In genomic region chr13:51643924-51644828, GRCm38 (mm10) we compare ENCODE assay signal across 8 mouse cellular contexts. TPM values are rescaled to one million over a fixed set of nuclear protein-coding genes. Genes with fewer than 3 reads are reported as not detected.
DNase-seq lines count a peak whose midpoint lies in the region; ATAC-seq and TF ChIP-seq lines count a peak whose summit lies in the region.

No protein-coding gene starts in this region.

- TF ChIP-seq RAD21 in MEL (IDR thresholded peaks at IDR 0.05; ENCODE audit: low read depth, low read length), result no peak

- TF ChIP-seq POLR2A in MEL (IDR thresholded peaks at IDR 0.05; ENCODE audit: control insufficient read depth in 1 of 2, insufficient read depth in 1 of 2, low read depth in 1 of 2, low read length in 2 of 2, poor library complexity in 1 of 2), result no peak

- no peak for TF ChIP-seq CTCF in MEL (IDR thresholded peaks at IDR 0.05 in 2 of 3, conservative IDR thresholded peaks at IDR 0.05 in 1 of 3; ENCODE audit: control insufficient read depth in 1 of 3, insufficient read depth in 1 of 3, low read depth in 2 of 3, low read length in 3 of 3, poor library complexity in 1 of 3, severe bottlenecking in 1 of 3)

- H3K27me3 ChIP-seq in kidney, embryonic 15.5 days, result no peaks in the 10 kb centered on the region
- H3K27me3 ChIP-seq in MEL (ENCODE audit: control insufficient read depth in 1 of 2, insufficient read depth in 2 of 2, low read length in 2 of 2), result no peaks in the 10 kb centered on the region
- no peaks in the 10 kb centered on the region for H3K27me3 ChIP-seq in forebrain, embryonic 16.5 days (replicated peaks; ENCODE audit: control insufficient read depth, insufficient read depth, low read length)
- H3K27me3 ChIP-seq in liver, embryonic 16.5 days (ENCODE audit: control insufficient read depth, insufficient read depth, low read depth, low read length), result no peaks in the 10 kb centered on the region

- no peaks in the 10 kb centered on the region for H3K36me3 ChIP-seq in kidney, embryonic 15.5 days
- peaks cover 4 to 20% of the 10 kb centered on the region in 2 experiments; a peak in 3 of 4 replicates for H3K36me3 ChIP-seq in MEL (ENCODE audit: control insufficient read depth in 1 of 2, insufficient read depth in 2 of 2, low read length in 2 of 2)
- no peaks in the 10 kb centered on the region for H3K36me3 ChIP-seq in forebrain, embryonic 16.5 days (ENCODE audit: control insufficient read depth, insufficient read depth)
- no peaks in the 10 kb centered on the region for H3K36me3 ChIP-seq in liver, embryonic 16.5 days (ENCODE audit: control insufficient read depth, insufficient read depth)

- TF ChIP-seq EP300 in MEL (IDR thresholded peaks at IDR 0.05; ENCODE audit: low read depth in 1 of 2, low read length in 2 of 2), result peak; percentile 62 to 67; a peak in 3 of 4 replicates

- H3K4me1 ChIP-seq in kidney, embryonic 15.5 days, result peaks cover 39% of the 10 kb centered on the region
- H3K4me1 ChIP-seq in MEL (ENCODE audit: control insufficient read depth in 1 of 2, insufficient read depth in 2 of 2, low read length in 2 of 2), result peaks cover 2 to 6% of the 10 kb centered on the region in 2 experiments
- peaks cover 13% of the 10 kb centered on the region for H3K4me1 ChIP-seq in forebrain, embryonic 16.5 days (replicated peaks; ENCODE audit: control insufficient read depth, insufficient read depth, low read length)
- H3K4me1 ChIP-seq in liver, embryonic 16.5 days (ENCODE audit: control insufficient read depth, low read depth, low read length), result peaks cover 18% of the 10 kb centered on the region

- no peak for DNase-seq in kidney, postnatal 4 days
- DNase-seq in MEL (ENCODE audit: low read depth, low spot score), result peak; percentile 72
- DNase-seq in layer of hippocampus, adult 18-20 months (ENCODE audit: low spot score in 2 of 2), result no peak
- no peak for DNase-seq in gastrocnemius, postnatal 10 days

- WGBS in kidney, embryonic 15.5 days, result 50% methylated on average over 20 of the region's 20 CpGs
- WGBS in forebrain, embryonic 16.5 days, result 41% methylated on average over 20 of the region's 20 CpGs
- WGBS in liver, embryonic 16.5 days (ENCODE audit: insufficient replicate concordance), result 26% methylated on average over 20 of the region's 20 CpGs

- H3K4me2 ChIP-seq in kidney, embryonic 15.5 days, result peak overlapping the region; percentile 67
- H3K4me2 ChIP-seq in forebrain, embryonic 16.5 days (ENCODE audit: low read length), result peak overlapping the region; percentile 57
- H3K4me2 ChIP-seq in liver, embryonic 16.5 days (ENCODE audit: low read depth, low read length), result peak overlapping the region; percentile 77

- H3K79me2 ChIP-seq in MEL (ENCODE audit: control insufficient read depth, insufficient read depth, low read length, poor library complexity), result peaks cover 38% of the 10 kb centered on the region

- ATAC-seq in kidney, embryonic 15.5 days (replicated peaks; ENCODE audit: low FRiP score), result peak; percentile 7; the same call in 1 of the 2 replicates
- no peak; the same call in 1 of the 2 replicates for ATAC-seq in forebrain, embryonic 16.5 days
- no peak for ATAC-seq in liver, embryonic 16.5 days (ENCODE audit: low read depth)
- no peak; the same call in 1 of the 2 replicates for ATAC-seq in frontal cortex, adult (ENCODE audit: low TSS enrichment)

- H3K4me3 ChIP-seq in kidney, embryonic 15.5 days (replicated peaks), result peak overlapping the region; percentile 90
- peak overlapping the region; percentile 69 to 72 for H3K4me3 ChIP-seq in MEL (ENCODE audit: control insufficient read depth in 1 of 2, insufficient read depth in 1 of 2, low read depth in 2 of 2, low read length in 2 of 2)
- peak overlapping the region; percentile 78 for H3K4me3 ChIP-seq in forebrain, embryonic 16.5 days (replicated peaks; ENCODE audit: low read length)
- H3K4me3 ChIP-seq in liver, embryonic 16.5 days (ENCODE audit: low read depth, low read length), result peak overlapping the region; percentile 98

- H3K9ac ChIP-seq in kidney, embryonic 15.5 days, result peak overlapping the region; percentile 37
- peak overlapping the region; percentile 79 for H3K9ac ChIP-seq in MEL (ENCODE audit: control insufficient read depth, low read depth, low read length, poor library complexity, severe bottlenecking)
- H3K9ac ChIP-seq in forebrain, embryonic 16.5 days (replicated peaks; ENCODE audit: low read depth, low read length), result peak overlapping the region; percentile 81
- H3K9ac ChIP-seq in liver, embryonic 16.5 days (ENCODE audit: low read depth, low read length), result peak overlapping the region; percentile 78

- no peaks in the 10 kb centered on the region for H3K9me3 ChIP-seq in kidney, embryonic 15.5 days (replicated peaks)
- no peaks in the 10 kb centered on the region for H3K9me3 ChIP-seq in MEL (replicated peaks; ENCODE audit: insufficient read depth, low read length)
- no peaks in the 10 kb centered on the region for H3K9me3 ChIP-seq in forebrain, embryonic 16.5 days (ENCODE audit: control insufficient read depth, low read length)
- H3K9me3 ChIP-seq in liver, embryonic 16.5 days (replicated peaks; ENCODE audit: control insufficient read depth, low read length), result no peaks in the 10 kb centered on the region

- H3K27ac ChIP-seq in kidney, embryonic 15.5 days, result peak overlapping the region; percentile 85
- peak overlapping the region; percentile 86 for H3K27ac ChIP-seq in MEL (ENCODE audit: control insufficient read depth, low read depth, low read length)
- peak overlapping the region; percentile 52; the same call in 1 of the 2 replicates for H3K27ac ChIP-seq in forebrain, embryonic 16.5 days (ENCODE audit: low read length)
- peak overlapping the region; percentile 84 for H3K27ac ChIP-seq in liver, embryonic 16.5 days (ENCODE audit: low read length)

TF ChIP-seq in MEL, 35 proteins besides CTCF, POLR2A, EP300 and RAD21 (continues in another document):
- TF ChIP-seq MAFK (IDR thresholded peaks at IDR 0.05; ENCODE audit: borderline replicate concordance, low read depth, low read length), result no peak
- TF ChIP-seq CHD2 (IDR thresholded peaks at IDR 0.05; ENCODE audit: low read length), result no peak
- no peak; the same call in 1 of the 2 replicates for TF ChIP-seq NELFE (IDR thresholded peaks at IDR 0.05; ENCODE audit: low read depth, low read length)
- no peak for TF ChIP-seq ZC3H11A (IDR thresholded peaks at IDR 0.05; ENCODE audit: low read depth, low read length)
- no peak for TF ChIP-seq UBTF (IDR thresholded peaks at IDR 0.05; ENCODE audit: borderline replicate concordance, insufficient read depth, low read depth, low read length)
- peak; percentile 38 for TF ChIP-seq TAL1 (IDR thresholded peaks at IDR 0.05; ENCODE audit: low read length)
- no peak for TF ChIP-seq ZMIZ1 (IDR thresholded peaks at IDR 0.05; ENCODE audit: low read depth, low read length)
- TF ChIP-seq ZKSCAN1 (IDR thresholded peaks at IDR 0.05; ENCODE audit: low read depth, low read length), result no peak
- no peak for TF ChIP-seq MYC (IDR thresholded peaks at IDR 0.05; ENCODE audit: low read depth, low read length)
- TF ChIP-seq POLR2AphosphoS5 (IDR thresholded peaks at IDR 0.05; ENCODE audit: borderline replicate concordance, low read depth, low read length), result no peak
- no peak for TF ChIP-seq GABPA (IDR thresholded peaks at IDR 0.05; ENCODE audit: low read depth, low read length)
- no peak for TF ChIP-seq SMC3 (IDR thresholded peaks at IDR 0.05; ENCODE audit: low read depth, low read length)
- peak; percentile 29 for TF ChIP-seq SIN3A (IDR thresholded peaks at IDR 0.05; ENCODE audit: low read length)
- TF ChIP-seq USF2 (IDR thresholded peaks at IDR 0.05; ENCODE audit: borderline replicate concordance in 1 of 2, insufficient read depth in 1 of 2, low read depth in 1 of 2, low read length in 2 of 2), result no peak
- TF ChIP-seq MXI1 (IDR thresholded peaks at IDR 0.05; ENCODE audit: low read depth, low read length), result peak; percentile 61
- TF ChIP-seq MAX (IDR thresholded peaks at IDR 0.05; ENCODE audit: low read length), result peak; percentile 50; the same call in 1 of the 2 replicates
- TF ChIP-seq USF1 (IDR thresholded peaks at IDR 0.05; ENCODE audit: low read depth, low read length), result peak; percentile 47; the same call in 1 of the 2 replicates
- no peak for TF ChIP-seq JUND (IDR thresholded peaks at IDR 0.05; ENCODE audit: low read depth, low read length)
- 0 out of 2 replicates have a peak, but pooled peaks have one; percentile 27 for TF ChIP-seq TCF12 (IDR thresholded peaks at IDR 0.05; ENCODE audit: low read depth, low read length)
- no peak for TF ChIP-seq KAT2A (conservative IDR thresholded peaks at IDR 0.05; ENCODE audit: low read depth, low read length)
- no peak for TF ChIP-seq MAZ (IDR thresholded peaks at IDR 0.05; ENCODE audit: low read depth, low read length)
- peak; percentile 74 for TF ChIP-seq GATA1 (IDR thresholded peaks at IDR 0.05; ENCODE audit: low read depth, low read length)
- peak; percentile 44; the same call in 1 of the 2 replicates for TF ChIP-seq RCOR1 (IDR thresholded peaks at IDR 0.05; ENCODE audit: low read depth, low read length)
- TF ChIP-seq BHLHE40 (IDR thresholded peaks at IDR 0.05; ENCODE audit: borderline replicate concordance, low read depth, low read length), result peak; percentile 84
- TF ChIP-seq HCFC1 (IDR thresholded peaks at IDR 0.05; ENCODE audit: low read depth, low read length), result peak; percentile 23; the same call in 1 of the 2 replicates

RNA-seq across cellular contexts. Expression of gene Cks2, which starts 0.9 kb away (rescaled TPM):
- polyA plus RNA-seq in kidney, embryonic 15.5 days (2015; fragmentation: Nextera tagmentation; extraction: Ambion mirVana), result 370 and 419 TPM in 2 replicates
- 297 and 388 TPM in 2 replicates for total RNA-seq in MEL (2012; rRNA removed)
- 100 to 1,000 TPM; 243 to 846 TPM for polyA plus RNA-seq in MEL (2012; ENCODE audit: insufficient read depth in 1 of 2, insufficient read length in 2 of 2, low read depth in 1 of 2, low replicate concordance in 2 of 2, missing spikeins in 1 of 2)
- 97.5 and 118 TPM in 2 replicates for polyA plus RNA-seq in forebrain, embryonic 16.5 days (2015; fragmentation: Nextera tagmentation; extraction: Ambion mirVana)
- 330 and 390 TPM in 2 replicates for polyA plus RNA-seq in liver, embryonic 16.5 days (2015; fragmentation: Nextera tagmentation; extraction: Ambion mirVana)
- 1 to 10 TPM; 2.1 to 2.2 TPM for total RNA-seq in layer of hippocampus, adult 18-20 months (2021)
- 10 to 100 TPM; 14.5 to 17.7 TPM for total RNA-seq in gastrocnemius, postnatal 10 days (2021)

RNA-seq across cellular contexts. Expression of gene Secisbp2, which starts 7.3 kb away (rescaled TPM):
- 26.6 and 31.9 TPM in 2 replicates for polyA plus RNA-seq in kidney, embryonic 15.5 days (2015; fragmentation: Nextera tagmentation; extraction: Ambion mirVana)
- total RNA-seq in MEL (2012; rRNA removed), result 23.4 and 26.0 TPM in 2 replicates
- 10 to 100 TPM; 28.5 to 76.4 TPM for polyA plus RNA-seq in MEL (2012; ENCODE audit: insufficient read depth in 1 of 2, insufficient read length in 2 of 2, low read depth in 1 of 2, low replicate concordance in 2 of 2, missing spikeins in 1 of 2)
- 31.2 and 40.0 TPM in 2 replicates for polyA plus RNA-seq in forebrain, embryonic 16.5 days (2015; fragmentation: Nextera tagmentation; extraction: Ambion mirVana)
- polyA plus RNA-seq in liver, embryonic 16.5 days (2015; fragmentation: Nextera tagmentation; extraction: Ambion mirVana), result 11.6 and 13.6 TPM in 2 replicates
- 10 to 100 TPM; 17.5 to 18.2 TPM for total RNA-seq in layer of hippocampus, adult 18-20 months (2021)
- 10 to 100 TPM in 1 of 2 experiments, 1 to 10 TPM in 1; 9.8 to 14.0 TPM for total RNA-seq in gastrocnemius, postnatal 10 days (2021)
